Mouse (Mus musculus) embryo, embryonic 10 days (tissue): Measurements from ENCODE around the gene Pfn2.
"Not testable (repeated sequence)": the region's sequence is repeated elsewhere in the genome, so short reads cannot be mapped to it uniquely, and the experiment has no call there.

ENCODE experiments used
- DNase-seq: peaks from one replicate; pipeline ENCODE4 v3.0.0-alpha.2; 2015; ENCODE audit warnings: low spot score

The Pfn2 gene

DNA sequence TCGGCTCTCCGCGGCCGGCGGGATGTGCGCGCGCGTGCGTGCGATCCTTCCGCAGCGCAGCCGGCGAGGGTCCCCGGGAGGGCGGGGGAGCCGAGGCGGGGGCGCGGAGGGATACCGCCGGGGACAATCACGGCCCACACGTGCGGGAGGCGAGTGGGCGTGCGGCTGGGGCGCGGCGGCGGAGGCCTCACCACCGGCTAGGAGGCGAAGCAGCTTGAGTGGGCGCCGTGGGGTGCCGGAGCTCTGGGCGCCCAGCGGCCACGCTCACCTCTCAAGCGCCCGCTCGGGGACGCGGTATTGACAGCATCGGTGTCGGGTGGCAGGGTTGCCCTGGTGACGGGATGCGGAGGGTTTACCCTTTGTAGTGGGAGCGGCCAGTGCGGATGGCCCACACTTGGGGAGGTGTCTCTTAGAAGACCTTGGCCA lies at the start of gene Pfn2:
Gene Pfn2, minus strand, starts transcription at position 320 of the 426 bp plus-strand sequence.
- DNase-seq: peak; percentile 93

DNA sequence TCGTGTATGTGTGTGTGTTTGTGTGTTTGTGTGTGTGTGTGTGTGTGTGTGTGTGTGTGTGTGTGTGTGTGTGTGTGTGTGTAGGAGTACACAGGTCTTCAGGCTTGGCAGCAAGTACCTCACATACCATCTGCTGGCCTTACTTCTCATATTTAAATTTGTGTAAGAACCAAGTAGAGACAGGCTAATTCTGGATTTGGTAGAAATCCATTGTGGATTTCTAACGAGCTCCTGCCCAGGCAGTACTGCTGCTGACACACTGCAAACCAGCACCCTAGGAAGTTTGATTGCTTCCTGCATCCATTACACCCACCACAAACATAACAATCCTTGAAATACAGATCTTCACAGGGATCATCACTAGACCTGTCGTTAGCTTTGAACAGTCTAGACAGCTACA lies 35.1 kb upstream of the Pfn2 start:
- DNase-seq: no peak

DNA sequence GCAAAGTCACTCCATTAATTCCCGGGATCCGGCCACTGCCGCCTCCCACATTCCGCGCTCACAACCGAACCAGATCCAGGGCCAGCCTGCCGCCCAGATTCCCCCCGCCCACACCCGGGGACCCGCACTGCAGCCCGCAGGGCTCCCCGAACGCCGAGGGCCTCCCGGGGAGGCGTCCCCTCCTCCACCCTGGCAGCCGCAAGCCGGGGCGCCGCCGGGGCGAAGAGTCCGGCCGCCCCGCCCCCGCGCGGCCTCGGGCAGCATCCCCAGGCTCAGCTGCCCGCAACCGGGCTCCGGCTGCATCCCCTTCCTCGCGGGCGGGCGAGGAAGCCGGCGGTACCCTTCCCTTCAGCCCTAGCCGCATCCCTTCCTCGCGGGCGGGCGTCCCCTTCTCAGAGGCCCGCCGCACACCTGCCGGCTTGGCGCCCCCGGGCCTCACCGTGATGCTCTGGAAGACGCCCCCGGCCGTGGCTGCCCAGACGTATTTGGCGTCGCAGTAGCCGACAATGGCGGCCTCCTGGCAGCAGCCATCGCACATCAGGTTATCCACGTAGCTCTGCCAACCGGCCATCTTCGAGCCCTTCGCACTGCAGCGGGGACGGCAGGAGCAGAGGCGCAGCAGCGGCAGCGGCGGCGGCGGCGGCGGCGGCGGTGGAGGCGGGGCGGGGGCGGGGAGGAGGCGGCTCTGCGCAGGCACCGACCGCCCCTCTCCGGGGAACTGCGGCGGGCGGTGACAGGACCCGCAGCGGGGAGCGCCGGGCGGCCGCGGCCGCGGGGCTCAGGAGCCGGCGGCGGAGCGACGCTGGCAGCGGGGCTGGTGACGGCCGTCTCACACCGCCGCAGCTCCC lies 743 bp downstream of the Pfn2 start:
- DNase-seq: peak; percentile 66

DNA sequence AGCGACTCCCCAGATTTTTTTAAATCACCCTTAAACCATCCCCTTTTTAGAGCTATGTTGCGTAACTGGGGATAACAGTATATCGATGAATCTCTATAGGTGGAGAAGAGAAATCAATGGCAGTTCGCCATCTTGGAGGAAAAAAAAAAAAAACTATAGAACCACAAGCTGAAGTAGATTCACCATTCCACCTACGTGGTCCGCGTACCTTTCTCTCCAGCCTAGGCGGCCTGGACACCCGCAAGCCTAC lies 1.3 kb downstream of the Pfn2 start:
- DNase-seq: peak; percentile 76

DNA sequence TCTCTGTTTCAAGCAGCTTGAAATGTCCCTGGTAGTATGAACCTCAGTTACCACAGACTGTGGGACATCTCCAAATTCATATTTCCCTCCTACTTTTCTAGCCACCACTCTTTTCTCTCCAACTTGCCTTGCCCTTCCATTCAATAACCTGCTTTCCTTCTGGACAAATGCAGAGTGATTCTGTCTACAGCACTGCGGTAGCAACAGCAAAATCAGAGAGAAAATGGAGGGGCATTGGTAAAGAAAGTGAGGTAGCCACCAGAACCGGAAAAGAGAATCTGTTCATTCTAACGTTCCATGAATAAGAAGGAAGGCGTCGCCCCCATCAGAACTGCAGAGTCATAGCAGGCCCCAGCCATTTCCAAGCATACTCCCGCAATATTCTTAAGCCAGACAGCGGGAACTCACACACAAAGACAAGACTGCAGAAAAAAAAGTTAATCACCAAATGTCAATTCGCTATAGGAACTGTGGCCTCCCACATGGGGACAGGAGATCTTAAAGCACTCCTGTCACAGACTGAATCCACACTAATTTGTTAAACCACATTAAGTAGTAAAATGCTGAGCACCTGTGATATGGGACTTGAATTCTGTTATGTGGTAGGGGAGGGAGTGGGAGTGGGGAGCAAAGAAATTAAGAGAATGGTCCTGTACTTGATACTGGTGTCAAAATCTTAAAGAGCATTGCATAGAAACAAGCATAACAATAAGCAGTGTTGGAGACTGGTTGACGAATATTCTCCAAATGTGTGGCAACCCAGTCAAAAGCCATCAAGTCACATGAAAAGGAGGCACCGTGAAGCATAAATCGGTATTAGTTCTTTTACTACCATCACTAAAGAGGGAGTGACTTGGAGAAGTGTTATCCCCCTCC lies 1.9 kb downstream of the Pfn2 start:
- DNase-seq: peak; percentile 54

DNA sequence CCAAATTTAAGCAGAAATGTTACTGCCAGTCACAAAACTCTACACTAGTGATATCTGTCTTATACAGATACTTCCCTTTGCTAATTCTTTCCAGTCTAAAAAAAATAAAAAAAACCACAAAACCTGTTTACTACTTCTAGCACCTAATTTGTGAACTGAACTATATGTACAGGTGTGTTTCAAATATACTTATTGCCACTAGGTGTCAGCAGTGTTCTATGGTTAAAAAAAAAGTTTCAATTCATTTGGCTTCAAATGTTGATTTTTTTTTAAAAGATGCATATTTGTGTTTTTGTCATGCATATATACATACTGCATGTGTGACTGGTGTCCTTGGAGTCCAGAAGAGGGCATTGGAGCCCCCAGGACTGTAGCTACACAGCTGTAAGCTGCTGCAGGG lies 4.1 kb downstream of the Pfn2 start:
- DNase-seq: no peak

DNA sequence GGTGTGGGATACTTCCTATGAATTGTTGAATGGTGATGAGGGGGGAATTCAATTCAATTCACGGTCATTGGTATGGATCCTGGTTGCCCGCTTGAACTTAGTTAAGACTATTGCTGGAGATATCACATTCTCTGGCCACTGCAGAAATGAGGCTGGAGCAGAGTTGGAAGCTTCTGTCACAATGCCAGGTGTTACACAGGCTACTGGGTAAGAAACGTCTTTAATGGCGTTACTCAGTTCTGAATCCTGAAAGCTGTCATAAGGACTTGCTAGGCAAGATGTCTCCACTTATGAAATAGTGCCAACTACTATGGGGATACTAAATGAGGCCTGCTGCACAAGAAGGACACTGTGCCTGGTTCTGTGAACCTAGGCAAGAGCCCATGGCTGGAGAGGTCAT lies 11.0 kb downstream of the Pfn2 start:
- no peak for DNase-seq

DNA sequence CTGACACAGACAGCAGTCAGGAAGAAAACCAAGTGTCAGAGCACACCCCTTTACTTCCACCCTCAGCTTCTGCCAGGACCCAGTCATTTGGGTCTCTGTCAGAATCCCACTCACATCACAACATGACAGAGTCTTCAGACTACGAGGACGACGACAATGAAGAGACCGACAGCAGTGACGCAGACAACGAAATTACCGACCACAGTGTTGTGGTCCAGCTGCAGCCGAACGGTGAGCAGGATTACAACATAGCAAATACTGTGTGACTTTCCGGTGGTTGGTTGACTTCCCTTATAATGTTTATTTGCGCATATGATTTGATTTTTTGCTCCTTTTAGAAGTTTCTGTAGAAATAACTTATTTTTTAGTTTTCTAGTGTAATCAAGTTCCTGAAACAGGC lies 14.3 kb downstream of the Pfn2 start:
- DNase-seq: no peak

DNA sequence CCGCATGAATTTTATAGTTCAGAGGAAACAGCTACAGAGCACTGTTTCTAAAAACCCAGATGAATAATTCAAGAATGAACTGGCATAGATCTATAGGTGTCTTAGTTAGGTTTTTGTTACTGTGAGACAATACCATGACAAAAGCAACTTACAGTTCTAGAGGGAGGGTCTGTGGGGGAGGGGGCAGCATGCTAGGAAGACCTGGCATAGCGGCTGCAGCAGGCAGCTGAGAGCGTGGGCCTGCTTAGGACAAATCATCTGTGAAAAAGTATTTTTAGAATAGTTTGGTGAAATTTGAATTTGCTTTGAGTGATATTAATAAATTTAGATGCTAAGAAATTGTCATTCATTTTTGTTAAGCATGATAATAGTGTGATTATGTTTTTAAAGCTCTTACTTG lies 22.0 kb downstream of the Pfn2 start:
- no peak for DNase-seq

DNA sequence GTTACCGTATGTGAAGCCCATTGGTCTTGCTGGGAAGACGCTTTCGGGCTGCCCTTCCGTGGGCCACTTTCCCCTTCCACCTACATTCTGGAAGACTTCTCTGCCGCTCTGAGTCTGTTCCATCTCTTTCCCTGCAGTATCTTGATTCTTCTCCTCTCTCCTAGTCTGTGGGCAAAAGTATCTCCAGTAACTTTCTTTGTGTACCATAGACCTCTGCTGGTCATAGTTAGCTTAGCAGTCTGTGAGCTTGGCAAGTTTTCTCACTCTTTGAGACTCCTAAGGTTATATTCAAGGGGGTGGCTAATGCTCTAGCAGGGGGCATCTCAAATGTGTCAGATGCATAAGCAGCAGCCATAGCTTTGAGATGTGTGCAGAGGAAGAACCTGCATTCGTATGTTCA lies 32.4 kb downstream of the Pfn2 start:
- peak; percentile 23 for DNase-seq

DNA sequence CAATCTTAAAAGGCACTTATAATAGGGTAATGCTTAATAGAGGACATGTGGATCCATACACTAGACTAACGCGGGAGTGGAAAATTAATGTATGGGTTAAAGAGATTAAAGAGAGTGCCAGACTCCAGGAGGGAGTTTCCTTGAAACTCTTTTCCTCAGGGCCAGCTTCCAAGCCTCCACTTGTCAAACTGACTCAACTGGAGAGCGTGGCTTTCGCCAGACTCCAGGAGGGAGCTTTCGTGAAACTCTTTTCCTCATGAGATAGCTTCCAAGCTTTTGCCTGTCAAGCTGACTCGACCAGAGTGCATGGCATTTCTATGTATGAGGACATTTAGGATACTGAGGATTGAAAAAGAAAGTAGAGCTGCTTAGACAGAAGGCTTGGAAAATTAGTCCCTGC lies 52.8 kb downstream of the Pfn2 start:
- not testable (repeated sequence) for DNase-seq
